Mouse (Mus musculus) heart, embryonic 14.5 days (tissue): ENCODE results near the gene Gp1ba. TPM values are rescaled to one million over a fixed set of nuclear protein-coding genes. Genes with fewer than 3 reads are reported as not detected.

Experiments
- ATAC-seq: fragments of 200-750 bp; cut with Nextera tagmentation; 2 replicates; pipeline ENCODE4 v1.8.0; 2017; ENCODE audit warnings: low read depth, moderate TSS enrichment; ENCODE audit not compliant: insufficient number of reproducible peaks, insufficient read depth, low FRiP score
- H3K27ac ChIP-seq, 2 experiments: fragments of 200-500 bp in 1 of 2; fragments of 300-500 bp in 1 of 2; sonication (generic) in 1 of 2; replicated peaks in 1 of 2; 2 replicates each; pipeline ENCODE4 v1.5.1; 2012 to 2014; ENCODE audit warnings: low read depth in 2 of 2, low read length in 2 of 2, control low read depth in 1 of 2, mild to moderate bottlenecking in 1 of 2, mixed read lengths in 1 of 2; ENCODE audit not compliant: control insufficient read depth in 1 of 2, insufficient read depth in 1 of 2
- H3K27me3 ChIP-seq: fragments of 300-500 bp; sonication (generic); 2 replicates; pipeline ENCODE4 v1.6.1; 2014; ENCODE audit warnings: mild to moderate bottlenecking, low read length, control low read depth; ENCODE audit not compliant: control insufficient read depth, insufficient read depth
- H3K36me3 ChIP-seq: fragments of 300-500 bp; sonication (generic); 2 replicates; pipeline ENCODE4 v1.6.1; 2014; ENCODE audit warnings: mild to moderate bottlenecking, control low read depth, low read length, mixed read lengths; ENCODE audit not compliant: control insufficient read depth, insufficient read depth
- H3K4me1 ChIP-seq, 2 experiments: fragments of 200-500 bp in 1 of 2; fragments of 300-500 bp in 1 of 2; sonication (generic) in 1 of 2; 2 replicates each; pipeline ENCODE4 v1.6.1; 2012 to 2014; ENCODE audit warnings: low read length in 2 of 2, control low read depth in 1 of 2, mixed read lengths in 1 of 2; ENCODE audit not compliant: control insufficient read depth in 2 of 2, insufficient read depth in 2 of 2
- H3K4me2 ChIP-seq: fragments of 300-500 bp; sonication (generic); 2 replicates; pipeline ENCODE4 v1.6.1; 2014; ENCODE audit warnings: mild to moderate bottlenecking, low read length
- H3K4me3 ChIP-seq, 2 experiments: fragments of 200-500 bp in 1 of 2; fragments of 300-500 bp in 1 of 2; sonication (generic) in 1 of 2; 2 replicates each; pipeline ENCODE4 v1.5.1; 2012 to 2014; ENCODE audit warnings: low read length in 2 of 2, mild to moderate bottlenecking in 2 of 2, control low read depth in 1 of 2, low read depth in 1 of 2, moderate library complexity in 1 of 2; ENCODE audit not compliant: control insufficient read depth in 1 of 2, insufficient read depth in 1 of 2
- H3K9ac ChIP-seq: fragments of 300-500 bp; sonication (generic); 2 replicates; pipeline ENCODE4 v1.6.1; 2014; ENCODE audit warnings: mild to moderate bottlenecking, low read length
- H3K9me3 ChIP-seq: fragments of 300-500 bp; sonication (generic); 2 replicates; pipeline ENCODE4 v1.6.1; 2016; ENCODE audit warnings: low read length, control low read depth; ENCODE audit not compliant: control insufficient read depth
- WGBS: fragments of 180-500 bp; shearing (Covaris S2); extraction: QIAGEN DNeasy Blood & Tissue Kit; methylation state at CpG from one replicate; pipeline ENCODE4 v1.1.7; 2014; 5-methylcytosine and 5-hydroxymethylcytosine counted together
- polyA plus RNA-seq: library from polyadenylated mRNA; unstranded; fragments of >200 nt; fragmentation: Nextera tagmentation; extraction: Ambion mirVana; gene quantifications from 2 replicates; pipeline ENCODE4 v1.2.1, GENCODE M21; 2014

Gene Gp1ba
- polyA plus RNA-seq, 1 experiment from 2014 or later: 0.74 TPM

GRCm38 (mm10) chr11:70657991-70658390 is 19.1 kb downstream of the Gp1ba start:
- H3K9me3 ChIP-seq: no peaks in the 10 kb centered on the region
- peak overlapping the region; percentile 99 for H3K9ac ChIP-seq
- peak overlapping the region; percentile 90 for H3K4me2 ChIP-seq
- WGBS: 47% methylated on average over 9 of the region's 9 CpGs
- peak overlapping the region; percentile 79 to 97 for H3K4me3 ChIP-seq
- peaks cover 49% of the 10 kb centered on the region for H3K36me3 ChIP-seq
- ATAC-seq: no peak
- H3K4me1 ChIP-seq: peaks cover 29 to 37% of the 10 kb centered on the region in 2 experiments
- no peaks in the 10 kb centered on the region for H3K27me3 ChIP-seq
- peak overlapping the region; percentile 85 to 98; a peak in 3 of 4 replicates for H3K27ac ChIP-seq

GRCm38 (mm10) chr11:70658521-70658920 is 19.6 kb downstream of the Gp1ba start:
- H3K4me3 ChIP-seq: peak overlapping the region; percentile 79 to 97; a peak in 3 of 4 replicates
- 79% methylated on average over 5 of the region's 5 CpGs for WGBS
- peaks cover 29 to 39% of the 10 kb centered on the region in 2 experiments for H3K4me1 ChIP-seq
- H3K9me3 ChIP-seq: no peaks in the 10 kb centered on the region
- H3K36me3 ChIP-seq: peaks cover 52% of the 10 kb centered on the region
- no peak for ATAC-seq
- no peak overlapping the region for H3K27ac ChIP-seq
- H3K27me3 ChIP-seq: no peaks in the 10 kb centered on the region
- H3K4me2 ChIP-seq: peak overlapping the region; percentile 90
- H3K9ac ChIP-seq: peak overlapping the region; percentile 99

GRCm38 (mm10) chr11:70658942-70659341 is 20.0 kb downstream of the Gp1ba start:
- H3K27me3 ChIP-seq: no peaks in the 10 kb centered on the region
- peaks cover 56% of the 10 kb centered on the region for H3K36me3 ChIP-seq
- H3K27ac ChIP-seq: no peak overlapping the region
- H3K9me3 ChIP-seq: no peaks in the 10 kb centered on the region
- H3K4me3 ChIP-seq: no peak overlapping the region
- WGBS: 51% methylated on average over 7 of the region's 8 CpGs
- peaks cover 29 to 39% of the 10 kb centered on the region in 2 experiments for H3K4me1 ChIP-seq
- H3K9ac ChIP-seq: peak overlapping the region; percentile 99
- H3K4me2 ChIP-seq: peak overlapping the region; percentile 90
- no peak for ATAC-seq

- no peak for ATAC-seq
- 90% methylated on average over 8 of the region's 8 CpGs for WGBS
- H3K27ac ChIP-seq: no peak overlapping the region
- H3K4me2 ChIP-seq: no peak overlapping the region
- H3K27me3 ChIP-seq: no peaks in the 10 kb centered on the region
- no peak overlapping the region for H3K4me3 ChIP-seq
- no peak overlapping the region for H3K9ac ChIP-seq
- peaks cover 73% of the 10 kb centered on the region for H3K36me3 ChIP-seq
- H3K9me3 ChIP-seq: no peaks in the 10 kb centered on the region
- peaks cover 29 to 41% of the 10 kb centered on the region in 2 experiments for H3K4me1 ChIP-seq
These were observed 21.6 kb downstream of the Gp1ba start for GRCm38 (mm10) chr11:70660571-70660970.

- 73% methylated on average over 8 of the region's 8 CpGs for WGBS
These were observed 24.2 kb downstream of the Gp1ba start for GRCm38 (mm10) chr11:70663101-70663500.

GRCm38 (mm10) chr11:70663957-70664356 is 25.0 kb downstream of the Gp1ba start:
- Histone ChIP-seq H3K4me1 (peaks cover 3 to 27% of the 10 kb centered on the region in 2 experiments; a peak in 3 of 4 replicates), H3K4me3 (no peak overlapping the region), H3K27me3 (no peaks in the 10 kb centered on the region), H3K27ac (0 out of 4 replicates have a peak overlapping the region, but pooled peaks of 1 of the 2 experiments have one; percentile 24), H3K9ac (no peak overlapping the region), H3K9me3 (no peaks in the 10 kb centered on the region), H3K36me3 (peaks cover 82% of the 10 kb centered on the region), H3K4me2 (no peak overlapping the region)
- no peak for ATAC-seq
- 69% methylated on average over 6 of the region's 6 CpGs for WGBS

More at GRCm38 (mm10) chr11:70663101-70663500, 24.2 kb downstream of the Gp1ba start:
- H3K36me3 ChIP-seq: peaks cover 88% of the 10 kb centered on the region
- no peaks in the 10 kb centered on the region for H3K27me3 ChIP-seq
- no peak overlapping the region for H3K9ac ChIP-seq
- no peak overlapping the region for H3K4me2 ChIP-seq
- no peak overlapping the region for H3K4me3 ChIP-seq
- ATAC-seq: no peak
- 0 out of 4 replicates have a peak overlapping the region, but pooled peaks of 1 of the 2 experiments have one; percentile 19 for H3K27ac ChIP-seq
- peaks cover 9 to 33% of the 10 kb centered on the region in 2 experiments for H3K4me1 ChIP-seq
- H3K9me3 ChIP-seq: no peaks in the 10 kb centered on the region

GRCm38 (mm10) chr11:70664741-70665140 is 25.8 kb downstream of the Gp1ba start:
- ATAC-seq: no peak
- H3K27me3 ChIP-seq: no peaks in the 10 kb centered on the region
- H3K4me3 ChIP-seq: no peak overlapping the region
- H3K9ac ChIP-seq: no peak overlapping the region
- peaks cover 74% of the 10 kb centered on the region for H3K36me3 ChIP-seq
- H3K4me2 ChIP-seq: no peak overlapping the region
- 87% methylated on average over 9 of the region's 9 CpGs for WGBS
- no peaks in the 10 kb centered on the region for H3K9me3 ChIP-seq
- no peak overlapping the region for H3K27ac ChIP-seq
- H3K4me1 ChIP-seq: peaks cover 2 to 21% of the 10 kb centered on the region in 2 experiments; a peak in 3 of 4 replicates

GRCm38 (mm10) chr11:70666687-70667086 is 27.8 kb downstream of the Gp1ba start:
- Histone ChIP-seq H3K36me3 (peaks cover 62% of the 10 kb centered on the region), H3K27ac (no peak overlapping the region), H3K4me3 (no peak overlapping the region), H3K4me1 (peaks cover 10 to 28% of the 10 kb centered on the region in 2 experiments; a peak in 3 of 4 replicates), H3K9me3 (no peaks in the 10 kb centered on the region), H3K4me2 (no peak overlapping the region), H3K27me3 (no peaks in the 10 kb centered on the region), H3K9ac (no peak overlapping the region)
- no peak for ATAC-seq
- WGBS: 87% methylated on average over 8 of the region's 8 CpGs
